Mouse (Mus musculus): Measurements from ENCODE around the gene Tmem82. TPM values are rescaled to one million over a fixed set of nuclear protein-coding genes. Genes with fewer than 3 reads are reported as not detected.

Gene Tmem82
- polyA plus RNA-seq (2021), result 0.05 TPM

DNA sequence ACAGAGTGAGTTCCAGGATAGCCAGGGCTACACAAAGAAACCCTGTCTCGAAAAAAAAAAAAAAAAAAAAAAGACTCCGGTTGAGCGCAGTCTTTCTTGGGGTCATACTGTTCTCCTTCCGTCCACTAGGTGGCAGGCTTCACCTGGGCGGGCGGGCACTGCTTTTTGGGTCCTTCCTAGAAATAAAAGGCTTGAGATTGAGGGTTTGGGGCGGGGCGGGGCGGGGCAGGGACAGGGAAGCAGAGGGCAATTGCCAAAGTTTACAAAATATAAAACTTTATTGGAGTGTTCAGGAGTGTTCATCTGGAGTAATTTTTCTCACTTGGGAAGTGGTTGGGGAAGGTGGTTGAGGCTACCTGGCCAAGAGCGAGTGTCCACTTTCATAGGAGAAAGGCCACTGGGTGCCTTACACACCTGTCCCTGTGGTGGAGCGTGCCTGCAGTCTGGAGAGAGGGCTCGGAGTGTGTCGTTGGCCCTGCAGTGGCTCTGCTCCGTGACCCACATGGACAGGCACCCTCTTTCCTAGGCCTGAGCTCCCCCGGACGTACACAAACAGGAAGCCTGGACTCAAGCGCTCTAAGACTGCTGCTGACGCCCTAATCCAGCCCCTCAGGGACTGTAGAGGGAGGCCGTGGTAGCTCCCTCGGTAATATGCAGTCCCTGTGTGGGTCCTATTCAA is at the start of gene Tmem82:
TSS of gene Tmem82 (minus strand) at position 69 of the 679 bp plus-strand sequence.
- DNase-seq (ENCODE audit: low read depth, low spot score), result no peak
- no peak for TF ChIP-seq CTCF (IDR thresholded peaks at IDR 0.05)
- POLR2A ChIA-PET, result no interaction called here
- H3K27me3 ChIP-seq, result no peaks in the 10 kb centered on the region
- in situ Hi-C loops (cut with MboI; ENCODE audit: low pct_unique_long_range_greater_than_20kb), result loop anchor here (10.0 kb wide), 3 partner anchors 96 to 226 kb away; partner anchors contain the start of gene Ctrc
- CTCF ChIA-PET, result interaction anchor here (1.3 kb wide), 1 partner anchor 17 kb away, joined by 3 read pairs; no protein-coding TSS in a partner anchor
- no peak for ATAC-seq

DNA sequence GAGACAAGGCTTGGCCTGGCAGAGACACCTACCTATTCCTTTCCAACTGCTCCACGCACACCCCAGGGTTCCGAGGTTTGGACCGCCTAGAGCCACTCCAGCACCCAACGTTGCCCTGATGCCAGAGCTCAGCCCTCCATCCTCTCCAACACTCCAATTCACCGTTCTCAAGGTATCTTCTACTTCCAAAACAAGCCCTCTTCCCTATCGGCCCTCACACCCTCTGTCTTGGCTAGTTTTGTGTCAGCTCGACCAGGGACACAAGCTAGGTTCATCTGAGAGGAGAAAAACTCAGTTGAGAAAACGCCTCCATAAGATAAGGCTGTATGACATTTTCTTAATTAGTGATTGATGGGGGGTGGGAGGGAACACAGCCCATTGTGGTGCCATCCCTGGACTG is 46.4 kb upstream of the Tmem82 start, which contains the start of gene Plekhm2:
TSS of gene Plekhm2 (minus strand) at position 101 of the 400 bp plus-strand sequence.
- in situ Hi-C loops (cut with MboI; ENCODE audit: low pct_unique_long_range_greater_than_20kb), result no loop called here
- no peak for TF ChIP-seq CTCF (IDR thresholded peaks at IDR 0.05)
- ChIA-PET CTCF (no interaction called here), POLR2A (interaction anchor here (1.3 kb wide), 1 partner anchor 23 kb away, joined by 3 read pairs; no protein-coding TSS in a partner anchor)
- H3K27me3 ChIP-seq, result no peaks in the 10 kb centered on the region
- no peak for ATAC-seq
- DNase-seq (ENCODE audit: low read depth, low spot score), result no peak

DNA sequence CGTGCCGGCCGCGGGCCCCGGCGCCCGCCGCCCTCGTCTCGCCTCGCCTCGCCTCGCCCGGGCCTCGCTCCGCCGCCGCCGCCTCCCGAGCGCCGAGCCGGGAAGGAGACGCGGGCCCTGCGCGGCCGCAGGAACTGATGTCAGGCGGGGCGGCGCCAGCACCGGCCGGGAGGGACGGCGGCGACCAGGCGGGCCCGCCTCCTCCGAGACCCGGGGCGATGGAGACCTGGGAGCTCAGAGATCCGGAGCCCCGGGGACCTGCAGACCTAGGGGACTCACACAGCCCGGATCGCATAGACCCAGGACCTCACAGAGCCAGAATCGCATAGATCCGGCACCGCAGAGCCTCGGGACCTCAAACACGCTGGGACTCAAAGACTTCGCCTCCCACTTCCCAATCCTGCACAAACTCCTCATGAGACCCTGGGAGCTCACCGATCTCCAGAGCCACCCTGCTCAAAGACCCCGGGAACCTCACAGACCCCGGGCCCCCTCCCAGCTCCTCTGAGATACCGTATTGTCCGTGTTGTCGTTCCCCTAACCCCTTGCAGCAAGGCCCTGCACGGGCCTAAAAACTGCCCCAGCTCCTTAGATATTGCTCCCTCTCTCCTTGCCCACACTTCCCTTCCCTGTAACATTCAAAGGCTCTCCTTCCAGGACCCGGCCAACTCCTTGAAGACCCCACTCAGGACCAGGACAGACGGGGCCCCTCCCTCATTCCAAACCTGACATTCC is 45.7 kb upstream of the Tmem82 start:
- TF ChIP-seq CTCF (IDR thresholded peaks at IDR 0.05), result no peak
- no peak for DNase-seq (ENCODE audit: low read depth, low spot score)
- CTCF ChIA-PET, result no interaction called here
- POLR2A ChIA-PET, result interaction anchor here (1.3 kb wide), 1 partner anchor 22 kb away, joined by 3 read pairs; no protein-coding TSS in a partner anchor
- H3K27me3 ChIP-seq, result no peaks in the 10 kb centered on the region
- ATAC-seq, result peak; percentile 89
- in situ Hi-C loops (cut with MboI; ENCODE audit: low pct_unique_long_range_greater_than_20kb), result no loop called here

DNA sequence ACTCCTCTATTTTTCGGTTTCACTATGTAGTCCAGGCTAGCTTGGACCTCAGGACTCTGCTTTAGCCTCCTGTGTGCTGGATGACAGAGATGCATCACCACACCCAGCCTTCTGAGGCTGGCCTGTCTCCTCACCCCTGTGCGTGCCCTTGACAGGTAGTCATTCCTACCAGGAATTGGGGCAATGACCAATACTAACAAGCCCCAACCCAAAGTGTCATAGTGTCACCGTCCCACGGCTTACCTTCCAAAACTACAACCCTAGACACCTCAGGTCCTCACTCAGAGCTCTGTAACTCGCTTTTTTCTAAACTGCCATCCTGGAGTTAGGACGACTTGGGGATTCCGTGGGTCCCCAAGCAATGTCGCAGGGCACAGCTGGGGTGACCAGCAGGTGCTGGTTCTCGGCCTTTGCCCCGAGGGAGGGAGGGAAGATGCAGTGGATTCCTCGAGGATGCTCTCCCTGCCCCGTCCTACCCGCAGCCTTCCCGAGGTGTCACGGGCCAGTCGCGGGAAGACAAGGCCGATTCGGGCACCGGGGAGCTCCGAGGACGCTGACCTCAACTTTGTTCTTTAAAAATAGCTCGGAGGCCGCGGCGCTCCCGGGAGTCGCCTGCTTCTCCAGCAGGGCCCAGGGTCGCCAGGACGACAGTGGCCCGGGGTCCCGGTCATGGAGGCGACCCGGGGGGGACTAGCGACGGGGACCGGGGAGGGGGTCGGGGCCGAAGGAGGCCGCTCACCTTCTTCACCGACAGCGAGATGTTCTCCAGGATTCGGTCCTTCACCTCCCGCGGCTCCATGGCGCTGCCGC is 44.9 kb upstream of the Tmem82 start:
- in situ Hi-C loops (cut with MboI; ENCODE audit: low pct_unique_long_range_greater_than_20kb), result no loop called here
- ATAC-seq, result peak; percentile 10
- TF ChIP-seq CTCF (IDR thresholded peaks at IDR 0.05), result no peak

GRCm38 (mm10) chr4:141660884-141661283 is 42.5 kb upstream of the Tmem82 start:
- in situ Hi-C loops (cut with MboI; ENCODE audit: low pct_unique_long_range_greater_than_20kb), result no loop called here
- H3K27me3 ChIP-seq, result no peaks in the 10 kb centered on the region
- ChIA-PET POLR2A (no interaction called here), CTCF (no interaction called here)
- ATAC-seq (no peak), DNase-seq (ENCODE audit: low read depth, low spot score) (no peak)
- no peak for TF ChIP-seq CTCF (IDR thresholded peaks at IDR 0.05)

More for the DNA sequence above, 44.9 kb upstream of the Tmem82 start:
- DNase-seq (ENCODE audit: low read depth, low spot score), result no peak
- CTCF ChIA-PET, result no interaction called here
- no peaks in the 10 kb centered on the region for H3K27me3 ChIP-seq
- POLR2A ChIA-PET, result no interaction called here

- no peak for TF ChIP-seq CTCF (IDR thresholded peaks at IDR 0.05)
- POLR2A ChIA-PET, result no interaction called here
- CTCF ChIA-PET, result no interaction called here
- no peaks in the 10 kb centered on the region for H3K27me3 ChIP-seq
- no peak for DNase-seq (ENCODE audit: low read depth, low spot score)
- ATAC-seq, result no peak
- in situ Hi-C loops (cut with MboI; ENCODE audit: low pct_unique_long_range_greater_than_20kb), result no loop called here
Observed at GRCm38 (mm10) chr4:141659739-141660138, 41.3 kb upstream of the Tmem82 start.

DNA sequence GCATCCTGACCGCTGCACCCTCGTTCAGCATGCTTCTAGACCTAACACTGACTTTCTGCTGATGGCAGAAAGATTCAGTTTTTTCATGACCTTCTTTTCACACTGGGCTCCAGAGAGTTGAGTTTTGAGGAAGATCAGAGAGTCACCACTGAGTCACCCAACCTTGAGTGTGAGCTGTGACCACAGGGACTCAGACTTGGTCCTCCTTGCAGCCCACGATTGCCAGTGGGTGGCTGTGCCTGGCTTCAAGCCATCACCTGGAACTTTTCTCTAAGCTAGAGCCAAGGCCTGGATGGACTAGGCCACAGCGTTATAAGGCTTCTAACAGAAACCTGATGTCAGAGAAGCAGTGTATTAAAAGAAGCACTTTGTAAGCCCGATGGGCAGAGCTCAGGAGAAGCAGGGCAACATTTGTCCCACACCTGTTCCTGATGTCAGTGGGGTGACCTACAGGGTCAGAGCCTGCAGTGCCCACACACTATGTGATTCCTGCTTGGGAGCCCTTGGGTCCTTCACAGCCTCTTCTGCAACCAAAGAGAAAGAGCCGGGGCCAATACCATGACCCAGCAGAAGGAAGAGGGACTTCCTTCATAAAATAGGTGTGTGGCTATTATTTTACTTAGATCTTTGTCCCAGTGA is 40.5 kb upstream of the Tmem82 start:
- ATAC-seq, result no peak
- no peak for DNase-seq (ENCODE audit: low read depth, low spot score)
- no peaks in the 10 kb centered on the region for H3K27me3 ChIP-seq
- TF ChIP-seq CTCF (IDR thresholded peaks at IDR 0.05), result no peak
- POLR2A ChIA-PET, result no interaction called here
- in situ Hi-C loops (cut with MboI; ENCODE audit: low pct_unique_long_range_greater_than_20kb), result no loop called here
- CTCF ChIA-PET, result no interaction called here

- DNase-seq (ENCODE audit: low read depth, low spot score) (no peak), ATAC-seq (no peak)
- ChIA-PET CTCF (no interaction called here), POLR2A (no interaction called here)
- in situ Hi-C loops (cut with MboI; ENCODE audit: low pct_unique_long_range_greater_than_20kb), result no loop called here
- TF ChIP-seq CTCF (IDR thresholded peaks at IDR 0.05), result no peak
- no peaks in the 10 kb centered on the region for H3K27me3 ChIP-seq
Observed at GRCm38 (mm10) chr4:141656932-141657331, 38.5 kb upstream of the Tmem82 start.

GRCm38 (mm10) chr4:141655908-141656608 is 37.6 kb upstream of the Tmem82 start:
- CTCF ChIA-PET, result no interaction called here
- in situ Hi-C loops (cut with MboI; ENCODE audit: low pct_unique_long_range_greater_than_20kb), result no loop called here
- TF ChIP-seq CTCF (IDR thresholded peaks at IDR 0.05), result no peak
- ATAC-seq (no peak), DNase-seq (ENCODE audit: low read depth, low spot score) (no peak)
- POLR2A ChIA-PET, result no interaction called here
- no peaks in the 10 kb centered on the region for H3K27me3 ChIP-seq

GRCm38 (mm10) chr4:141654509-141654908 is 36.1 kb upstream of the Tmem82 start:
- in situ Hi-C loops (cut with MboI; ENCODE audit: low pct_unique_long_range_greater_than_20kb), result no loop called here
- no peak for TF ChIP-seq CTCF (IDR thresholded peaks at IDR 0.05)
- no peak for ATAC-seq
- ChIA-PET CTCF (no interaction called here), POLR2A (no interaction called here)
- no peaks in the 10 kb centered on the region for H3K27me3 ChIP-seq
- no peak for DNase-seq (ENCODE audit: low read depth, low spot score)

Measured in Patski (cell line).